Mouse (Mus musculus): ENCODE results near the gene Sema5b. TPM values are rescaled to one million over a fixed set of nuclear protein-coding genes. Genes with fewer than 3 reads are reported as not detected.

Sema5b gene
- polyA plus RNA-seq, 1 experiment from 2014 or later = 0.92 TPM

DNA sequence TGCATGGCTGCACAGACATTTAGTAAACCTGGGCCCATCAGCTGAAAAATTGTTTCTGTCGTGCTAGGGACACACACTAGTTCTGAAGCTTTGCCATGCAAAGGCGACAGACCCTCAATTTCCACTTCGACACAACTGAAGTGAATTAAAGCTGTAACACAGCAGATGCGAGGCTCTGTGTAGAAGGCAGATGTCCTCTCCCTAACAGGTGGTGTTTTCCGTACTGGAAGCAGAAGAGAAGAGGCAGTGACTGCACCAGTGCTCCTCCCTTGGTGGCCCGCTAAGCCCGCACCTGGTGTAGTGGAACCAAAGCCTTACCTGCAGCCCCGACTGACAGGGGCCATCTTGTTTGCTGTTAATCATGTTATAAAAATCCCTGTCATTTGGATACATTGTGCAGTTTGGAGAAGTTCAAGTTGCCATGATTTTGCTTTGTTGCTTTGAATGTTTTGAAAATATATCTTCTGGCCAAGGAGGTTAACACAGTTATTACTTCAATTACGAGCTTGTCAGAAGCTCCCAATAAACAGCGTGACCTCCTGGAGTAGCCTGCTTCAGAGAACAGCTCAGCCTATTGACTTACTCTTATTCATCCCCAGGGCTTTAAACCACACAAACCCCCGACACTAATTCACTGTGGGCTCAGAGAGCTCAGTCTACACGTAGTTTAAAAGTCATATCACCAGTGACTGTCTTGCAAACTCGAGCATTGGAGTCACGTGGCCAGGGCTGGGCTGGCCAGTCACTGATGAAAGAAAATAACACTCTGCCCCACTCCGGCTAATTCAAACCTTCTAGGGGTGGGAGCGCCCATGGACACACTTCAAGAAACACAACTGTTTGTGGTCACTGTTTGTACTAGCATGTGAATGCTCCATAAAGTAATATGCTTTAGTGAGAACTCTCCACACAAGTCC lies 163.1 kb downstream of the Sema5b start:
- Histone ChIP-seq H3K9me3 (ENCODE audit: low read length) (no peaks in the 10 kb centered on the region), H3K4me3 (ENCODE audit: low read depth, low read length) (no peak overlapping the region), H3K27me3 (replicated peaks; ENCODE audit: insufficient read depth, low read length) (no peaks in the 10 kb centered on the region), H3K36me3 (ENCODE audit: insufficient read depth, low read length) (no peaks in the 10 kb centered on the region), H3K4me1 (ENCODE audit: insufficient read depth, low read depth, low read length) (no peaks in the 10 kb centered on the region), H3K9ac (replicated peaks; ENCODE audit: low read depth) (no peak overlapping the region), H3K4me2 (replicated peaks; ENCODE audit: low read depth, low read length) (no peak overlapping the region), H3K27ac (ENCODE audit: low read length) (no peak overlapping the region)
- no peak for TF ChIP-seq CTCF (IDR thresholded peaks at IDR 0.05)
- no peak for TF ChIP-seq EP300 (IDR thresholded peaks at IDR 0.05)
- ATAC-seq (no peak), DNase-seq (ENCODE audit: low spot score) (no peak)
- 78% methylated on average over 16 of the region's 16 CpGs for WGBS

DNA sequence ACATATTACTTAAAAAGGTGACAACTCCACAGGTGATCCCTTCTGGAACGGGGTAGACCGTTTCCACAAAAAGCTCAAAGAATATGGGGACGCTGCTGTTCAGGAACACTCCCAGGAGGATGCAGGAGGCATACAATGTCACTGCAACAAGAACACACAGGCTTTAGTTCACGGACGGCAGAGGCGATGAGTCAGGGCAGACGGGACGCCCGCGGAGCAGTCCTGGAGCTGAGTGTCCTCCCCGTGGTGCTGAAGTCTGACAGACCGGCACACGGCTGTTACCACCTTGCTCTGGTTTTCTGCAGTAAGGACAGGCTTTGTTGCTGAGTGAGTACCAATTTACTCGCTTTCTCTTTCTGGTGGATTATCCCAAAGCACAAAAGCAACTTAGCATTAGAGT lies 163.9 kb downstream of the Sema5b start:
- ATAC-seq (no peak), DNase-seq (ENCODE audit: low spot score) (no peak)
- H3K27me3 ChIP-seq (replicated peaks; ENCODE audit: insufficient read depth, low read length) = no peaks in the 10 kb centered on the region
- H3K27ac ChIP-seq (ENCODE audit: low read length) = no peak overlapping the region
- H3K4me3 ChIP-seq (ENCODE audit: low read depth, low read length) = no peak overlapping the region
- H3K36me3 ChIP-seq (ENCODE audit: insufficient read depth, low read length) = no peaks in the 10 kb centered on the region
- no peaks in the 10 kb centered on the region for H3K9me3 ChIP-seq (ENCODE audit: low read length)
- H3K9ac ChIP-seq (replicated peaks; ENCODE audit: low read depth) = no peak overlapping the region
- 76% methylated on average over 14 of the region's 14 CpGs for WGBS
- H3K4me1 ChIP-seq (ENCODE audit: insufficient read depth, low read depth, low read length) = no peaks in the 10 kb centered on the region
- H3K4me2 ChIP-seq (replicated peaks; ENCODE audit: low read depth, low read length) = no peak overlapping the region
- TF ChIP-seq CTCF (IDR thresholded peaks at IDR 0.05) (no peak), EP300 (IDR thresholded peaks at IDR 0.05) (no peak)

DNA sequence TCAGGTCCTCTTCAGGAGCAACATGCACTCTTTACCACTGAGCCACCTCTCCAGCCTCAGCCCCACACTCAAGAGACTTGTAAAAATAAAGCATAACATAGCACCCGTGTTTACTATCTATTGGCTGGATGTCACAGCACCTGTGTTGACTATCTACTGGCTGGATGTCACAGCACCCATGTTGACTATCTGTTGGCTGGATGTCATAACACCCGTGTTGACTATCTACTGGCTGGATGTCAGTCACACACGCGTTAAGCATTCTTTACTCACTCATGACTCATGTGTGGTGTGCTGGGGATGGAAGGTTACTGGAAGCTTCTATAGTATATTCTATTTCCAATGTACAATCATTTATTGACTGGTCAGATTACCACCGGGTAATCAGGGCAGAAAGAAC lies 166.1 kb downstream of the Sema5b start:
- ATAC-seq (no peak), DNase-seq (ENCODE audit: low spot score) (no peak)
- Histone ChIP-seq H3K36me3 (ENCODE audit: insufficient read depth, low read length) (no peaks in the 10 kb centered on the region), H3K4me1 (ENCODE audit: insufficient read depth, low read depth, low read length) (no peaks in the 10 kb centered on the region), H3K9ac (replicated peaks; ENCODE audit: low read depth) (no peak overlapping the region), H3K4me3 (ENCODE audit: low read depth, low read length) (no peak overlapping the region), H3K27me3 (replicated peaks; ENCODE audit: insufficient read depth, low read length) (no peaks in the 10 kb centered on the region), H3K9me3 (ENCODE audit: low read length) (no peaks in the 10 kb centered on the region), H3K27ac (ENCODE audit: low read length) (no peak overlapping the region), H3K4me2 (replicated peaks; ENCODE audit: low read depth, low read length) (no peak overlapping the region)
- TF ChIP-seq CTCF (IDR thresholded peaks at IDR 0.05) (no peak), EP300 (IDR thresholded peaks at IDR 0.05) (no peak)
- 80% methylated on average over 5 of the region's 5 CpGs for WGBS

DNA sequence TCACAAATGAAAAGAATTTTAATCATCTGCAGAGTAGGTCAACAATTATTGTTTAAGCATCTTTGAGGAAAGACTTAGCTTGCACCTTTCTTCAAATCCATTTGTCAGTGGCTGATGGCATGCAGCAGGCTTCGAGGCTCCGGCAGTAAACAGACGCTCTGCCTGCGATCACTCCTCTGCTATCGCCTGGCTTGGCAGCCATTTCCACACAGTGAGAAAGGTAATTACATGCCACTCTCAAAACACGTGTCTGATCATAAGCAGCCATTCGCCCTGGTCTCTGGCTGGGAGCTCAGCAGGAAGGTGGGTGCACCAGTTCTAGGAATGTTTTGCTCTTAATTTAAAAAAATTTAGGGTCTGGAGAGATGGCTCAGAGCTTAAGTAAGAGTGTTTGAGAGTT lies 170.1 kb downstream of the Sema5b start:
- ATAC-seq = no peak
- no peak overlapping the region for H3K27ac ChIP-seq (ENCODE audit: low read length)

DNA sequence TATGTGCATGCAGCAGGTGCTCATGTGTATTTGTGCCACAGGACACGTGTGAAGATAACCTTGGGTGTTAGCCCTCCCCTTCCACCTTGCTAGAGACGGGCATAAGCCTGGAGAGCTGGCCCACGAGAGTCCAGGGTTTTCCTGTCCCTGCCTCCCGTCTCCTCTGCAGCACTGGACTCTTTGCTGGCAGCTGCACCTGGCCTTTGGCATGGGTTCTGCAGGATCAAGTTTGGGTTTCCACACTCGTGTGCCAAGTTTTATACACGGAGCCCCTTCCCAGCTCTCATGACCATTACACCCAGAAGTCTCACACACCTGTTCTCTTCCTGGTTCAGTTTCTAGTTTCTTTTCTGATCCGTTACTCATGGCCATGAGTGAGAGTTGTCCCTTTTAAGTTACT lies 172.7 kb downstream of the Sema5b start:
- H3K27me3 ChIP-seq (replicated peaks; ENCODE audit: insufficient read depth, low read length) = no peaks in the 10 kb centered on the region
- H3K36me3 ChIP-seq (ENCODE audit: insufficient read depth, low read length) = 0 out of 2 replicates have a peak, but pooled peaks cover 2% of the 10 kb centered on the region
- ATAC-seq (no peak), DNase-seq (ENCODE audit: low spot score) (no peak)
- H3K4me3 ChIP-seq (ENCODE audit: low read depth, low read length) = no peak overlapping the region
- no peak for TF ChIP-seq EP300 (IDR thresholded peaks at IDR 0.05)
- TF ChIP-seq CTCF (IDR thresholded peaks at IDR 0.05) = no peak
- H3K4me2 ChIP-seq (replicated peaks; ENCODE audit: low read depth, low read length) = no peak overlapping the region
- H3K9me3 ChIP-seq (ENCODE audit: low read length) = no peaks in the 10 kb centered on the region
- H3K4me1 ChIP-seq (ENCODE audit: insufficient read depth, low read depth, low read length) = no peaks in the 10 kb centered on the region
- no peak overlapping the region for H3K9ac ChIP-seq (replicated peaks; ENCODE audit: low read depth)
- H3K27ac ChIP-seq (ENCODE audit: low read length) = no peak overlapping the region
- 77% methylated on average over 7 of the region's 7 CpGs for WGBS

More for the DNA sequence above, 170.1 kb downstream of the Sema5b start:
- Histone ChIP-seq H3K4me1 (ENCODE audit: insufficient read depth, low read depth, low read length) (no peaks in the 10 kb centered on the region), H3K9me3 (ENCODE audit: low read length) (no peaks in the 10 kb centered on the region), H3K36me3 (ENCODE audit: insufficient read depth, low read length) (no peaks in the 10 kb centered on the region), H3K4me3 (ENCODE audit: low read depth, low read length) (no peak overlapping the region), H3K9ac (replicated peaks; ENCODE audit: low read depth) (no peak overlapping the region), H3K4me2 (replicated peaks; ENCODE audit: low read depth, low read length) (no peak overlapping the region), H3K27me3 (replicated peaks; ENCODE audit: insufficient read depth, low read length) (no peaks in the 10 kb centered on the region)
- WGBS = 55% methylated on average over 7 of the region's 7 CpGs
- no peak for TF ChIP-seq CTCF (IDR thresholded peaks at IDR 0.05)
- no peak for TF ChIP-seq EP300 (IDR thresholded peaks at IDR 0.05)
- no peak for DNase-seq (ENCODE audit: low spot score)

Other genes starting within 250 kb of the Sema5b start
- 45.9 and 51.3 TPM in 2 replicates for gene Sec22a, start 177.2 kb upstream of the Sema5b start, polyA plus RNA-seq (2015; fragmentation: Nextera tagmentation; extraction: Ambion mirVana)
- gene Pdia5, start 50.3 kb upstream of the Sema5b start, polyA plus RNA-seq (2015; fragmentation: Nextera tagmentation; extraction: Ambion mirVana) = 47.4 and 49.4 TPM in 2 replicates
- 18.0 and 18.6 TPM in 2 replicates for gene Dirc2, start 228.2 kb downstream of the Sema5b start, polyA plus RNA-seq (2015; fragmentation: Nextera tagmentation; extraction: Ambion mirVana)
- 9.3 and 9.9 TPM in 2 replicates for gene Hspbap1, start 229.2 kb downstream of the Sema5b start, polyA plus RNA-seq (2015; fragmentation: Nextera tagmentation; extraction: Ambion mirVana)